Mouse (Mus musculus) erythroblast, embryonic 14.5 days (primary cell): ENCODE results near the gene Zic2.

Experiments
- GATA1 ChIP-seq: IDR thresholded peaks from 2 replicates; pipeline ENCODE4 v1.6.1; 2012; ENCODE audit warnings: low read length, inconsistent platforms, mixed read lengths
- TAL1 ChIP-seq: IDR thresholded peaks from 3 replicates; pipeline ENCODE4 v1.6.1; 2012; ENCODE audit warnings: low read length, inconsistent platforms, mixed read lengths

- TF ChIP-seq GATA1 (no peak), TAL1 (no peak)
Measured at GRCm38 (mm10) chr14:122459776-122460175, 15.5 kb upstream of the Zic2 start.
